Mouse (Mus musculus) c-Kit-positive CD71-positive TER-119-negative erythroid progenitor cells, embryonic 14.5 days (primary cell): ENCODE measurements around the gene Pdhx.

Experiments
- DNase-seq: peaks from one replicate; pipeline ENCODE4 v3.0.0-alpha.2; 2013; ENCODE audit warnings: low read depth

Gene Pdhx

DNA sequence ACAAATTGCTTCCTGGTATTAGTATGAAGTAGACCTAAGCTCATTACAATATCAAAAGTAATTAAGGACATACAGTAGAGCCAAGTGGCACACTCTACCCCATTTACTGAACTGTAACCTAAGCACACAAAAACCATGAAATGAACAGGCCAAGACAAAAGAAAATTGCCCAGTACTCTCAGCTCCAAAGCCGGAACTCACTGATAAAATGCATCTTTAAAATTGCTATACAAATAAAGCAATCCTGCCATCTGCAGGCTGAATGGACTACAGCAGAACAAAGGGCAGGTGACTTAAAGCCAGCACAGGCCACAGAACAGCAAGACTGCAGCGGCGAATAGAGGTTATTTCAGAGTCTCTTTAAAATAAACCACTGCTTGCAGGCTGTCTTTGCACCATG lies 10.4 kb downstream of the Pdhx start:
- peak; percentile 59 for DNase-seq

DNA sequence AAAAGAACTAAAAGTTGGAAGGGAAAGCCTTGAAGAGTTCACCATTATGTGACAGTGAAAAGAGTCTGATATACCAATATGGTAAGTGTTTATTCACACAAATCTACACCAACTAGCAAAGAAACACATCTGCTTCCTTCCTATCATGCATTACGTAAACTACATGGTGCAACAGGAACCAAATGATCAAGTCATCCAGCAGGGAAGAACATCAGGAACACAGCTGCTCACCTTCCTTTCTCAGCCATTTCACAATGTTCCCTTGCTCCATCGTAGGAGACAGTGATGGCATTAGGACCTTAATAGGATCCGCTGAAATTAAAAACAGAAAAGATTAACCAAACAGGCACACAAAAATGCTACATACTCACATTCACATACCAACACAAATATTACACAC lies 15.0 kb downstream of the Pdhx start:
- DNase-seq: no peak

DNA sequence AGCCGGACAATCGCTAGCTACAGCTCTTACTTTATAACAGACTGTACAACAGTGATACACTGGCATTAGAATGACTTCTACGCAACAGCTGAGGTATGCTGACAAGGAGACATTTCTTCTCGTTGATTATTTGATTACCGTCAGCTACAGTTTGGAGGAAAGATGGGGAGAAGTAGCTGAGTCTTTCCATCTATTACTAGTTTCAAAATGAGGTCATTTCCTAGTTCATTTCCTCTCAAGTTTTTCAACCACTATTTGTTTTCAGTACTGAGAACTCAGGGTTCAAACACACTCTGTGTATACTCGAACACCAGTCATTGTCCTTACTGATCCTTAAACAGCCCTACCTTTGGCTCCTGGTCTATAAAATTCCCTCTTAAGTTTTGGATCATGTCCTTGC lies 17.5 kb downstream of the Pdhx start:
- no peak for DNase-seq

DNA sequence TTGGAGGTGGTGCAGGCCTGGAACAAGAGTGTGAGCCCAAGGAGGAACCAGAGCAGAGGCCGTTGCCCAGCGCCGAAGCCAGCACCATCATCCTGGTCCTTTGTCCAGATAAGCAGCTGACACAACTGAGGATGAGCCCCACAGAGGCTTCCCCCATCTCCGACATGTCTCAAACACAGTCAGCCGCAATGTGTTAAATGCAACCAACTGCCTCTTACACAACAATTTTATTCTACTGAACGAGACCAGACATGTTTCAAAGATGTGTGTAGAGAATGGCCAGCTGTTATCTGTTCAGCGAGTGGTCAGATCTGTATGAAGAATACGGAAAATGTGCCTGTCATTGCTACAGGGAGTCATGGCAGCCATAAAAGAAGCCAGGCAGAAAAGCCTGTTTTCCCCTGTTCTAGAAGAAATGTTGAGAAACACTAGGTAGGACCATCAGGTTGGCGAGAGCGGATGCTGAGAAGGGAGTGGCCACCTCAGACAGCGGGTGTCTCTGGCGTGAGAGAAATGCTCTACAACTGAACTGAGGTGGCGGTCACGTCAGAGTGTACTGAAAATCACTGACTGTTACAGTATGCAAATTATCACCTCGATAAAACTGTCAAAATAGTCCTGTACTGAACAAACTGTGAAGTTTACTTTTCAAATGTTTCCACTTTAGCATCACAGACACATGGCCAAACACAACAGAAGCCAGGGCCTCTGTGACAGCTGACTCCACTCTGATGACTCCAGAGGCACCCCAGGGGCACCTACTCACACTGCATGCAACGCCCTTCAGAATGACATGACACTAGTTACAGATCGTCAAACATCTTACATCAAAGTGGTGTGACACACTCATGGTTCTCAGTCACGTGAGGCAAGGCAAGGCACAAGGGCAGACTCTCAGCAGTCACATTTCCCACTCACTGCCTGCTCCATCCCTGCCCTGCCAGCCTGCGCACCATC lies 21.1 kb downstream of the Pdhx start:
- DNase-seq: no peak

DNA sequence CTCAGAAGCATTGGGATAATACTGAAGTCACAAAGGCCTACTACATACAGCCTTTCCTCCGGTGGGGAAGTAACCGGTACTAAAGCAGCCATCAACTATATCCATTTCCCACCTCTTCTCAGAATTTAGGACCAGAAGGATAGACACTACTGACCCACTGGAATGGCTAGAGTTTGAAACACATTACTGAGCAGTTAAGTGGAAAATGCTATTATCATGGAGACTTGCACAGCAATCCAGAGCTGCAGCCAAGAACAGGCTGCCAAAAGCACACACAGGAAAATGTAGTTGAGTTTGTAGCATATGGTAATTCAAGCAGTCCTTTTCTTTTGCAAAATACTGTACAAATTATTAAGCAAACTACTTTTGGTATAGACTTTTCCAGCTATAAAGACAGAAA lies 28.0 kb downstream of the Pdhx start:
- DNase-seq: no peak

DNA sequence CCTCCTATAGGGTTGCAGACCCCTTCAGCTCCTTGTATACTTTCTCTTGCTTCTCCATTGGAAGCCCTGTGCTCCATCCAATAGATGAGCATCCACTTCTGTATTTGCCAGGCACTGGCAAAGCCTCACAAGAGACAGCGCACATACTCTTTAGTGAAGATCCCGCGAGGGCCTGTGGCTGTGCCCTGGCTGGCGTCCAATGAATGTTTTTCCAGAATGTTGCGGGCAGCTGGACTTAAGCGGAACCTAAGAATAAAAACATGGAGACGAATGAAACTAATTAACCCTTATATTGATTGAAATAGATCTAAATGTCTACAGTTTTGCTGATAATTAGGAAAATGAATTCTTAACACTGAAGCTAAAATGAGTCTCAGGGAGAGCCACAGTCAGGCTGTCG lies 32.4 kb downstream of the Pdhx start:
- no peak for DNase-seq

DNA sequence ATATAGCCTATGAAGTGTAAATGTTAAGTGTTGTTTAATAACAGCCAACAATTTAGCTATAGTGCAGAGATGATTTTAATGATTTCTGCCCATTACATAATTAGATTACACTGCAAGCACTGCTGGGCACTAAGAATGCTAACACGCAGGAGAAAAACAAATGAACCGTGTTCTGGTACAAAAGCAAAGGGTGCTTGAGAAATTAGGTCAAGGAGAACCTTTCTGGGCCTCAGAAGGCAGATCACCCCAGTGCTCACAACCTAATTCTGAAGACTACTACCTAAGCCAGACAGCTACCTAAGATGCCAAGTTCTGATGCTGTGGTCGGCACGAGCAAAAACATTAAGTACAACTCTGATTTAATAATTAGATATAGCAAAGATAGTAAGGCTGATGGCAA lies 35.5 kb downstream of the Pdhx start:
- no peak for DNase-seq

DNA sequence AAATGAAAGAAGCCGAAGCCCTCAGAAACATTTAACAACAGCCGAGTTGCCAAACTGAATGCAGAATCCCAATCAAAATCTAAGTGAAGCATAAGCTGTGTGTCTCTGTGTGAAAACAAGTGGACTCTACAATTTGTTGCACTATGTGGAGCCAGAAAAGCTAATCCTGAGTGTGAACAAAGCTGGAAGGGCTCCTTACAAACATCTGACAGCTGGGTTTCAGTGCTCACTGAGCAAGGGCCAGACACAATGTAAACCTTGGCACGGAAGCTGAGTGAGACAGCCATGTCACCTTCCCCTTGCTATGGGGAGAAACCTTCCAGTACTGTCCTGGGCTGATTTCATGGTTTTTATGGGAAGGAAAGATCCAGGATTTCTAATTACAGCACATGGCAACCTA lies 50.6 kb downstream of the Pdhx start:
- DNase-seq: no peak

DNA sequence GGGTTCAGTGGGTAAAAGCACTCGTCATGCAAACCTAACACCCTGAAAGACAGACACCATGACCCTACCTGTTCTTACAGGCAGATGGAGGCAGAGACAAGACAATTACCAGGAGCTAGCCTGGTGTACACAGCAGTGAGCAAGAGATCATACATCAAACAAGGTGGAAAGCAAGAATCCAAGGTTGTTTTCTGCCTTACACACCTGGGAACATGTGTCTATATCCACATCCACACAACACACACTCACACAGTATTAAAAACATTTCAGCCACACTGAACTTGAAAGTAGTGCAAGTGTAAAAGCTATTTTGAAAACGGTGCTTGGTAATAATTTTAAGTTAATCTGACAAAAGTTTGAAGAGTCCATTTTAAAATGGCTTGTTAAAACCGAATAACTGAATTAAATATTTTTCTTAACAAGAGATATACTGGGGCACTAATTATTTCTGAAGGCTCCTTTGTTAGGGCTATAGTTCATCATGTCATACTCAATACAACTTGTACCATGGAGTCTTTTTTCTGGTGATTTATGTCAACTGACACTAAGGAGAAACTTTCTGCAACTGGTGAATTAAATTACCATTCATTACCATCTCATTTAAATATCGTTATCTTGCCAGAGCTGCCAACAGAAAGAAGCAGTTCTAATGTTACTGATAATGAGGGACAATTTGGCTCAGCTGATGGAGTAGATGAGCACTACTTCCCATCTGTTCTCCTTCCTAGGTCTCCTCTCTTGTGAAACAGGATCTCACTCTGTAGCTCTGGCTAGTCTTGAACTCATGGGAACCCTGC lies 52.9 kb downstream of the Pdhx start:
- DNase-seq: no peak

DNA sequence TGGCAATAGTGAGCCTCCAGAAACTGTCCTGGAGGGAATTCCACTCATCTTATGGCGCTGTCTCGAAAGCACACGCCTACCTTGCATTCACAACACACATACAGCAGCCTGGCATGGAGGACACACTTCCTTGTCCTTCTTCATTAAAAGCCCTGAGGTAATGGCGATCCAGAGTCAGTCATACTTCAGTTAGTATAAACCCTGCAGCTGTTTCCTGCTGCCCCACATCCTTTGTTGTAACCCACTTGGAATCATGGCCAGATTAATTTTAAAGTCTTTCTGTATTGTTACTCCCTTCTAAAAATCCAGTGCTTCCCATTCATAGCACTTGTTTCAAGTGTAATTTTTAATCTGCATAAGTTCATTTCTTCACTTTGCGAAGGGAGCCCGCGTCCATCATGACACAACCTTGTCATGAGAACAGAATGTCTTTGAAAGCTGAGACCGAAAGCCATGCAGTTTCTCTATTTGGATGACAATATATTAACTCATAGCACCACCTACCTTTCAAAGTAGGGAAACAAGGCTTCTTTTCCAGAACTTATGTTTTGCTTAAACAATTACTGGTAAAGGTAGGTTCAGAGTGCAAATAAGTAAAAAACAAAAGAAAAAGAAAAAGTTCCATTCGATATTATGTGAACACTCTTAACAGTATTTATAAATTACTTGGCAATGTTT lies 54.4 kb downstream of the Pdhx start:
- DNase-seq: no peak

DNA sequence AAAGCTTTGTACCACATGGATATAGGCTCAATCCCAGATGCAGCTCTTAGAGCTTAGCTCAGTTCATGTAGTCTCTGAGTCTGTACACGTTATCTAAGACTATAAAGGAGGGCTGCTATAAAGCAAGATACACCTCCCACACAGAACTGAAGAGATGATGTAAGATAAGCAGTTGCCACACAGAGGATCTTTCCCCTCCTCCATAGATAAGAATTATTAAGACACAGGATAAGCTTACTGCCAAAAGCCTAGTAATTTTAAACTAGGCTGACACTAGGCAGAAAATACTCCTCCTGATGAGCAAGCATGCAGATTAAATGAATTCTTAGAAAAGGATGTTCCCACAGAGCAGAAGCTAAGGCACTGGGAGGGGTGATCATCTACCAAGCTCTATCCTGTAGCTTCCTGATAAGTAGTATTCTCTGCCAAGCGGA lies 55.9 kb downstream of the Pdhx start:
- peak; percentile 46 for DNase-seq

DNA sequence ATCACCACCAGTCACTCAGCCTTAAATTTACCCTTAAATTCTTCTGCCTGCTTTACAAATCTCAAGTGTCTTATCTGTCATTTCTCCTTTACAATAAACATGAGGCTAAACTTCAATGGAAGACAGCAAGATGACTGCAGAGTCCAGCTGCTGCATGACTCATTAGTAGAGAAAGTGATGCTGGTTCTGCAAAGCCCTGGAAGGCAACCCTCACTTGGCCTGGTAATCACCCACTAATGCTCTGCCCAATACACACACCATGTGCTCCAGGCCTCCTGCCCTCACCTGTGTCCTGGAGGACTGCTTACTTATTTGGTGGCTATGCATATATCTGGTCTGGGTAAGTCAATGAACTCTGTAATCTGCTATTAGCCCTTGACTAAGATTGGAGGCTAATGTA lies 57.2 kb downstream of the Pdhx start:
- DNase-seq: no peak

DNA sequence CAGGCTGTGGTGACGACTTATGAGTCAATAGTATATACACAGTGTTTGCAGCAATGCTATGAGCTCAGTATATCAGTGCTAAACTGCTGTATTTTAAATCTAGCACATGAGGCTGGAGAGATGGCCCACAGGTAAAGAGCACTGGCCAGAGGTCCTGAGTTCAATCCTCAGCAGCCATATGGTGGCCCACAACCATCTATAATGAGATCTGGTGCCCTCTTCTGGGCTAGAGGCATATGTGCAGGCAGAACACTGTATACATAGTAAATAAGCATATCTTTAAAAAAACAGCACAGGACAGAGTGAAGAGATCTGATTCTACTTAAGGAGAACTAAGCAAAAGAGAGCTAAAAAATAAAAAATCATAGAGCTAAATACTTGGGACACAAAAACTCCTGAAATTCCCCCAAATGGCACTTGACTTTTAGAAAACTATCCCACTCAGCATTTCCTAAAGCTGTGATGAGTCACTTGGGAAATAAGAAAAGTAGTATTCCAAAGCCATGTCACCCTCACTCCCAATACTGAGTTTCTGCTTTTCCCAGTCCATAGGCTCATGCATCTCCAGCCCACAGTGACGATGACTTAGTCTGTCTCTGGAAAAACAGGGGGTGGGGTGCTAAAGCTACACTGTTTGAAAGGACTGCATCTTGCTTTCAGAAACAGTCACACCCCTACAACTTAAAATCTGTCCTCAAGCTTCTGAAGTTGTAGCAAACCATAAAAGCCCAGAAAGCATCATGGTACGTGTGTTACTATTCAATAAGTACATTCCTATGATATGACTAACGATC lies 60.3 kb downstream of the Pdhx start:
- no peak for DNase-seq

DNA sequence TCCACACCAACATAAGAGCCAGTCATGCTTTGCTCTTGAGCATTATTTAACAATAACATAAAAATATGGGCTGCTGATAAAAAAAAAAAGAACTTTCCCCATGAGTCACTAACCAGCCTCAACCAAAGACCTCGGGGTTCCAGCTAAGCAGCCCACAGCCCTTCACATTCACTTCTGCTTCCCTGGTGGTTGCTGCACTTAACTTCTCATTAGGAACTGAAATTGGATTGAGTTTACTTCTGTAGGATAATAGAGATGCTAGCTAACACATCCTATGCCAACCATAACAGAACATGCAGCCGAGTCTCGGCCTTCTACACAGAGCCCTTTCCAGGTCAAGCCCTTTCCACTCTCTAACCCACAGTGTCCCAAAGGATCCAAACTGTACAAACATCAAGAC lies 65.1 kb downstream of the Pdhx start:
- no peak for DNase-seq

DNA sequence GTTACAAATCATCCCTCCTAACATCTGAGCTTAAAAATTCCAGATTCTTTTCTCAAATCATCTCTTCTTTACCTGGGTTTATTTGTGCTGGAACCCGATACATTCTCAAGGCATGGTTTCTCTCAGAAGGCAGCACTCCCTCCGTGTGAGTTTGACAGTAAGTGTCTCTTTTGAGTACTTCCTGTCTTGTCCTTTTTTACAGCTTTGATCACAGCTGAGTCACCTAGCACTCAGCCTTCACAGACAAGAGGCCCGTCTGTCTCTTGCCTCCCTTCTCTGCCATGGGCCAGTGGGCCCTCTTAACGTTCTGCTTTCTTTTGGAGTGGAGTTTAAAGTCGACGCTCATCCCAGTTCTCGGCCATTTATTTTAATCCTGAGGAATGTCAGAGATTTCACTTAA lies 68.7 kb downstream of the Pdhx start:
- DNase-seq: no peak

DNA sequence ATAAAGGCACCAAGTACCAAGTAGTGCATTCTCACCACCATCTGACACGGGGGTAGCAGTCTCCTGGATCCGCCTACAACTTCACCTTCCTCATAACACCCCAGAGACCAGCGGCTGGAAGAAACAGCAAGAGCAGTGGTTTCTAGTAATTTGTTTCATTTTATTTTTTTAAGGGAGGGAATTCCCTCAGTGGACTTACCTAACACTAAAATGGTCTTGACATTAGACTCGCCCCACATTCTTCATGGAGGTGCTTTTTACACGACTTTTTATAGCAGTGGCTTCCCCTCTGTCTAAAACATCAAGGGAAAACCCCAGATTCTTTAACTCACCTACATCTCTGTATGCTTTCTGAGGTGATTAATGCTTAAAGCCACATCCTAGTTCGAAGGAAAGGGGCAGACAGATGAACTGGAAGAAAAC lies 74.1 kb downstream of the Pdhx start:
- no peak for DNase-seq

DNA sequence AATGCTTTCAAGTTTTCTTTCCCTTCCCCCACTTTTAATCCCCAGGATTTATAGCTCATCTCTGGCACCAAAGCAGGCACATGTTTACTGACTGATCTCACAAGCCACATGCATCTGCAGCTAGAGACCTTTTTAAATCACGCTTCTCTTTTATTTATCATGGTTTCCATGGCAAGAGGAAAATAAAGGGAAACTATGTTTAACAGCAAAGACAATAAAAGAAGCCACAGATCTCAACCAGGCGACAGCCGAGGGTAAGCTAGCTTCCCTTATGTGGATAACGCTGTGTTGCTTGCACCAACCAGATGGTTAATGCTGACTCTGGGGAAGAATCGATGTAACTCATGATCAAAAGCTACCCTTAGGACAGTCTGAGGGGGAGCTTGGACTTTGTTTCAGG lies 75.0 kb downstream of the Pdhx start:
- DNase-seq: no peak

DNA sequence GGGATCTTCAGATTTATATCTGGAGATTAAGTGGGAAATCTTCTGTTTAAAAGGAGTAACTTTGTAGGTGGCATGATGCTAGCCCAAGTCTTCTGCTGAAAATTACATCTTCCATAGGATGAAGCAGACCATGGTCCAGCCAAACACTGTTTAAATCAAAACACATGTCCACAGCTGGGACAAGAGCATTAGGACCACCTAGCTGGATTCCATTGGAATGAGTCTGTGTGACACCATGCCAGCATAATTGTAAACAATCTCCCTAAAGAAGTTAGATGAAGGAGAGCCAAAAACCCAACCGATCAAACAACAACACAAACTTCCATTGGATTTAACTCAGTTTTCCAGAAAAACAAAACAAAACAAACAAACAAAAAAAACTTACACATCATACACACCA lies 75.4 kb downstream of the Pdhx start:
- no peak for DNase-seq

DNA sequence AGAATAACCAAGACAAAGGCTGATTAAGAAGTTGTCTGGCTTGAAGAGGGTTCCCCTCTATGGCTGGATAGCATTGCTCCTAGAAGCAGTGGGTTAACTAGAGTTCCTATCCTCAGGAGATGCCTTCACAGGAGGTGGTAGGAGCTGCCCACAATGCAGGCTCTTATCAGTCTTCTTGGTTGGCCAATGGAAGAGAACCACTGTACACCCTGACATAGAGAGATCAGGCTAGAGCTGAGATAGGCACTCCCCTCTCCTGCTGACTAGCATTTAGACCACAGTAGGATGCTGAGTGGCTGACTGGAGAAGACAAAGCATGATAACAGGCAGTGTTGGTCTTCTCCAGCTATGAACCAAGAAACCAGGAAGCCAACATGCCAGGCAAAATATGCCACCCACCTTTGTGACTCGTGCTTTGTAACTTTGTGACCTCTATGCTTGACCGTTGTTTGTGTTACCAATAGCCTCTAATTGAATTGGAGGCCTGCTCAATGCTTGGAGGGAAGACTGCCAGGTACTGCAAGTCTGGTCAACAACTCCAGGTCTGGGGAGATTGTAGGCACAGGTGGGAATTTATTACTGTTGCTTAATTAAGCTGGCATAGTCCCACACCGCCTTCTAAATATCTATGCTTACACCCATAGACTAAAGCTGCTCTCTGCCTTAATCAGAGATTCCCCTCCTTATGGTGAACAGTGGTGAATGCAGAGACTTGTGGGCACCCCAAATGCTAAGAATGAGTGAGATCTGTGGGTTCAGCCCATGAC lies 79.3 kb downstream of the Pdhx start:
- DNase-seq: no peak

DNA sequence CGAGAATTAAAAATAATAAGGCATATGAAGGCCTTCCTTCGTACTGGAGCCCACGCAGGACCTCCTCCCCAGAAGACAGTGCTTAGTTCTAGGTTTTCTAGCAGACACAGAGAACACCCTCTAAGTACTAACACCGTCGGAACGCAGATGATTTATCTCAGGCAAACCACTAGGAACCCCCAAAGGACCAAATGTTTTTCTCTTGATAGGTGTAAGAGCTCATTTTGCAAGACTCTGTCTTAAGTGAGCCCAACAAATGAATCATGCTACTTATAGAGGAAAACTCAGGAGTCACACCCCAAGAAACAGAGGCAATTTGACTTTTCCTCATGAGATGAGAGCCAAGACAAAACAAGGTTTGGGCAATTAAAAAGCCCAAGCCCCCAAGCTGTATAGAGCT lies 80.9 kb downstream of the Pdhx start:
- no peak for DNase-seq

DNA sequence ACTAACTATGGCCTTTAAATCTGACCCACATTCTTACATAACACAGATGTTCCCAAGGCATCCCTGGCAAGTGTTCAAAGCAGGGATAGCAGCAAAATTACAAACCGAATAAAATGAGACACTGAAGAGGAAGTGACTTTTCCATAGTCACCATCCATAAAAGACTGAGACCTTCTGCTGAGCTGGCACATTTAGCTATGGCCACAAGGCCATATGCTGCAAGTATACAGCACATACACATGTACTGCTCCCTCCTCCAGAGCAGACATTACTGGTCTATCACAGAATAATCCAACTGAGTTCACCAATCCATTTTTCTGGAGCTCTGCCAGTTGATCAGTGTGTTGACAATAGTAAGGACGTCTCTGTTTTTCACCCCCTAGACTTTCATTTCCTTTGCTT lies 83.0 kb downstream of the Pdhx start:
- no peak for DNase-seq
